Mouse (Mus musculus) megakaryocyte, embryonic 14.5 days (primary cell): ENCODE results near the gene Ylpm1.

ENCODE experiments used
- FLI1 ChIP-seq: IDR thresholded peaks from 2 replicates; pipeline ENCODE4 v1.6.1; 2012; ENCODE audit warnings: low read length, inconsistent platforms, mixed read lengths
- GATA1 ChIP-seq: IDR thresholded peaks from 3 replicates; pipeline ENCODE4 v1.6.1; 2012; ENCODE audit warnings: mixed read lengths, low read length, inconsistent platforms, borderline replicate concordance

GRCm38 (mm10) chr12:85110011-85110697 lies 114.0 kb downstream of the Ylpm1 start:
- no peak for TF ChIP-seq FLI1
- TF ChIP-seq GATA1 = no peak
